Mouse (Mus musculus) frontal cortex, postnatal 14 days (tissue): Measurements from ENCODE around the gene Rapsn.

Experiments
- DNase-seq, 2 experiments: peaks; one replicate each; pipeline ENCODE4 v3.0.0; 2022; ENCODE audit warnings: low spot score in 2 of 2

The Rapsn gene

GRCm38 (mm10) chr2:91080784-91081513, 45.5 kb downstream of the Rapsn start:
- DNase-seq: no peak

- no peak for DNase-seq
These were observed 46.6 kb downstream of the Rapsn start, which contains the start of gene Spi1 for GRCm38 (mm10) chr2:91081775-91082695. Spi1 (plus strand) TSS chr2:91082390.

- DNase-seq: no peak
These were observed 47.4 kb downstream of the Rapsn start for GRCm38 (mm10) chr2:91082844-91083243.

GRCm38 (mm10) chr2:91083366-91083940, 48.0 kb downstream of the Rapsn start:
- no peak for DNase-seq

GRCm38 (mm10) chr2:91084179-91084820, 48.9 kb downstream of the Rapsn start:
- DNase-seq: no peak

- DNase-seq: no peak
These were observed 50.3 kb downstream of the Rapsn start for GRCm38 (mm10) chr2:91085494-91086391.

GRCm38 (mm10) chr2:91086392-91087237, 51.2 kb downstream of the Rapsn start:
- no peak for DNase-seq

- DNase-seq: no peak
These were observed 52.0 kb downstream of the Rapsn start for GRCm38 (mm10) chr2:91087453-91087852.

GRCm38 (mm10) chr2:91088987-91089386, 53.6 kb downstream of the Rapsn start:
- DNase-seq: no peak

GRCm38 (mm10) chr2:91090208-91090607, 54.8 kb downstream of the Rapsn start:
- no peak for DNase-seq

GRCm38 (mm10) chr2:91090827-91091226, 55.4 kb downstream of the Rapsn start:
- DNase-seq: no peak
